Mouse (Mus musculus): ENCODE results near the gene Olfr691.

Gene Olfr691

DNA sequence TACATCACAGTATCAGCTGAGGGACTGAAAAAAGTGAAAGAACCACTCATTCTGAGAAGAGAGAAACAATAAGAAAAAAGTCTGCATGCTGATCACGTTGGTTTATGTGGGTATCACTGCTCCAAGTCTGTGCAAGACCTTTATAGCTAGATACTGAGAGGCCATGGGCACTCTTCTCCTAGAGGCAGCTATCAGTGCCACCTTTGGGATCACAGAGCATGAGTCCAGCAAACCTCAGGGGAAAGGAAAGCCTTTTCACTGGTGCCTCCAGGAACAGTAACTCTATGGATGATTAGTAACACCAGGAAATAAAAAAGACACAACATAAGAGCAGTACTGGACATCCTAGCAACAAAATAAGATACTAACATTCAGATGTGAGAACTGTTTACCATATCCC lies at the start of gene Olfr691:
Gene Olfr691, minus strand, starts transcription at position 101 of the 400 bp plus-strand sequence.
- TF ChIP-seq GATA4 (IDR thresholded peaks at IDR 0.05; ENCODE audit: insufficient replicate concordance, low read length), result no peak

DNA sequence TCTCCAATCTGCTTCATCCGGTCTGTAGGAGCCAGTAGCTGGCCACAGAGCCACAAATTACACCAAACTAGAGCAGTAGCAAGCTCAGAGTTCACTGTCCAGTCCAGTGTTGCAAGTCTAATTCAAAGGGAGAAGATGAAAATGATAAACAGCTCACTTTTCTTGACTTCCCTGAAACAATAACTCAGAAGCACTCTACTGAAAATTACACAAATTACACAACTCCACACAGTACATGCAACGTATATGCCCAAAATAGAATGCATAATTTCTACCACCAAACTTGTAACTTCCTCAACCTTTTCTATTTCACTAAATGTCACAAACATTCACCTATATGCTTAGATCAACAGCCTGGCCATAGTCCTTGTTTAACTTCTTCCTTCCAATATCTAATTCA lies 48.2 kb upstream of the Olfr691 start:
- no peak for TF ChIP-seq GATA4 (IDR thresholded peaks at IDR 0.05; ENCODE audit: insufficient replicate concordance, low read length)

DNA sequence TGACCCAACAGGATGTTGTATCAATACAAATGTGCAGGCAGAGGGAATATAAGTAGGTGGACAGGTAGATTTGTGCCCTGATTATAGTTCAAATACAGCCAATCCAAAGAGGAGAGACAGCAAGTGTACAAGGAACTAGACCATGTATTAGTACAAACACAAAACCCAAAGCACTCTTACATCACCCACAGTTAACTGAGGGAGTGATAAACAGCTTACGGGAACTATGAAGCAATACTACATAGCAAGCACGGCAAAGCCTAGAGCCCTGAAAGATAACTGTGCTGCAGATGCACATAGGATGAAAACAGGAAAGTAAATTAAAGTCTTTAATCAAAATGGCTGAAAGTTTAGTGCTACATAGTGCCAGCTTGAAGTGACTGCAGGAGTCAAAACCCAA lies 45.6 kb upstream of the Olfr691 start:
- no peak for TF ChIP-seq GATA4 (IDR thresholded peaks at IDR 0.05; ENCODE audit: insufficient replicate concordance, low read length)

DNA sequence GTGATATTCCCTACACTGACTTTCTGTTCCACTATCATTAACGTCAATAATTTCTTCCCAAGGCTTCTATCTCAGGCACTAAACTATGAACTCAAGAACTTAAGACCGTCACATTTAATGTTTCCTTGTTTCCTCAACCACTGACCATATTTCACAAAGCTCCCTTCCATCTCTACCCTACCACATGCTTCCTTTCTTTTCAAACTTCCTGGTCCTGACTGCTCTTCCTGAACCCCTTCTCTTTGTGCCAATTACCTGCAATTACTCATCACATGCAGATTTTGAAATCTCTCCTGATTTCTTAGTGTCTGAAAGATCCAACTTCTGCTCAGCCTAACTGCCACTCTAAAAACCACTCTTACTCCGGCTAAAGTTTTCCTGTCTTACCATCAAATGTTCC lies 38.3 kb upstream of the Olfr691 start:
- no peak for TF ChIP-seq GATA4 (IDR thresholded peaks at IDR 0.05; ENCODE audit: insufficient replicate concordance, low read length)

DNA sequence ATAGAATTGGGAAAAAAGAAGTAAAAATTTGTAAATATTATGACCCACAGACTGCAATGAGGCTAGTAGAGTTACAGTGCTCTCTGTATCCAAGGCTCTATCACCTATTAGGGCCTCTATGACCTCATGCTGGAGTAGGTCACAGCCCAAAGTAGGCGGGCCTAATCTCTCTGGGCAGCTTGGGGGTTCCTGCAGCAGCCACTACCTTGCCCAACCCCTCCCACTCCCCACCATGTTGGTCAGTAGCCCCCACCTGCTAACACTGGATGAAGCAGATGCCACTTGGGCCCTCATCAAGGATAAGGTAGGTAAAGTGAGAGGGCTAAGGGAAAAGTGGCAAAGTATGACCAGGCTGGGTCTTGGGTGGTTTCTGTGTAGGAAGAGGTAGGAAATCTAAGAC lies 32.8 kb upstream of the Olfr691 start, which contains the start of gene Gm5901:
Gene Gm5901, plus strand, starts transcription at position 173 of the 400 bp plus-strand sequence.
- TF ChIP-seq GATA4 (IDR thresholded peaks at IDR 0.05; ENCODE audit: insufficient replicate concordance, low read length), result no peak

DNA sequence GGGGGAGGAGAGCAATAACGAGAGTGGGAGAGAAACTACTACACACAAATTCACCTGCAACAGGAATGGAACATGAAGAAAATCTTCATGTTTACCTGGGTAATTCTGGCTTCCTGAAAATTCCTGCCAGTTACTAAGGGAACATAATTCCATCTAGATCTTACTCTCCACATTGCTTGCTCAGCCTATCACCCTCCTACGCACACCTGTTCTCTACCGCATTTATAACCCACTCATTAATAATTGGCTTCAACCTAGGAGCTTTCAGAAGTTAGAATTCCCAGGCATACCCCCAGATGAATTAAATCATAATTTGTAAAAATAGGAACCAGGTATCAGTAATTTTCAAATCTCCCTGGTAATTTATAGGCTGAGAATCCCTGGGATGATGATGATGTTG lies 31.9 kb upstream of the Olfr691 start:
- TF ChIP-seq GATA4 (IDR thresholded peaks at IDR 0.05; ENCODE audit: insufficient replicate concordance, low read length), result no peak

DNA sequence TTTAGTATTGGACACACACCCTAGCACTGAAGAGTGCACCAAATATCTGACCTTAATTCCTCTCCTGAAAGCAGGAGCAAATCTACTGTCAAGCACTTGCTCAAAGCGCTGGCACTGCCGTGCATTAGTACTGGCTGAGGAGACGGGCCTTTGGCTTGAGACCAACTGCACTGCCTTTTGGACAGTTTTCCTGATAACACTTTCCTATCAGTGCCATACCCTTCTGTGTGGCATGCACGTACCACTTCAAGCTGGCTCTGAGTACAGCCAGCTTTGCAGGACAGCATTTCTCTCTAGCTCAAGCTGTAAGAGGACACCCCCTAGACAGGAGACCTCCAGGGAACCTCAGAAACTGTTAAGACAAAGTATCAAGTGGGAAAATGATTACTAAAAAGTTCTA lies 31.4 kb upstream of the Olfr691 start:
- TF ChIP-seq GATA4 (IDR thresholded peaks at IDR 0.05; ENCODE audit: insufficient replicate concordance, low read length), result no peak

DNA sequence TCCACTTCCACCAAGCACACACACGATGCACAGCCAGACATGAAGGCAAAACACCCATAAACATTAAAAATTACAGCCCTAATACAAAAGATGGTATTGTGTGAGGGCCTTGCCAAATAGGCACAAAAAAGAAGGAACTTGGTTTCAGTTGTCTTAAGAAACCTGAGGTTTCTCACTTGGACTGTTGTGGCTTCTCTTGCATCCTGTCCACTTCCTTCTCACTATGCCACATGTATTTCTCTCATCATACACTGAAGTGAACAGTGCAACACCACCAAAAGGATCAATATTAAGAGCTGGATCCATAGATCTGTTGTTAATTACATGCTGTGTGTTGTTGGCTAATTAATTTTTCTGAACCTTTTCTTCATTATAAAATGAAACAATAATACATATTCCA lies 30.8 kb upstream of the Olfr691 start:
- TF ChIP-seq GATA4 (IDR thresholded peaks at IDR 0.05; ENCODE audit: insufficient replicate concordance, low read length), result no peak

DNA sequence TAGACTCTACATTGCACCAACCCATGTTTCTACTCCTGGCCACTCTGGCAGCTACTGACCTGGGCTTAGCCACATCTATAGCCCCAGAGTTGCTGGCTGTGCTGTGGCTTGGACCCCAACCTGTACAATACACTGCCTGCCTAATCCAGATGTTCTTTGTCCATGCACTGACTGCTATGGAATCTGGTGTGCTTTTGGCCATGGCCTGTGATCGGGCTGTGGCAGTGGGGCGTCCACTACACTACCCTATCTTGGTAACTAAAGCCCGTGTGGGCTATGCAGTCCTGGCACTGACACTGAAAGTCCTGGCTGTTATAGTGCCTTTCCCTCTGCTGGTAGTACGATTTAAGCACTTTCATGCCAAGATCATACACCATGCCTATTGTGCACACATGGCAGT lies 26.5 kb upstream of the Olfr691 start:
- TF ChIP-seq GATA4 (IDR thresholded peaks at IDR 0.05; ENCODE audit: insufficient replicate concordance, low read length), result no peak

DNA sequence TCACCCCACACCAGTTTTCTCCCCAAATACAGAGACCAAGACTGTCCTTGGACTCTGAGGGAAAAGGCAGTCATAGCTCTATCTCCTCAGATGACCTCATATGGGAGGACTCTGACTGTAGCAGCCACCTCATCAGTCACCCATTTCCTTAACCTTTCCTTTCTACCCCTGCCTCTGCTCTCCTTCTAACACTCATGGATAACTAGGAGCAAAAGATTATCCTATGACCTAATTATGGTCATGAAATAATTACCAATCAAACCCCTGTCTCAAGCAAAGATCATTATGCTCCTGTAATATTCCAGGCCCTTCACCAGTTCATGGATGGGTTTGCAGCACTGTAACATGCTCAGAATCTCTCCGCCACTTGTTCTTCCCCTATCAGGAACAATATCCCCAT lies 25.9 kb upstream of the Olfr691 start, which contains the start of gene Olfr692:
Gene Olfr692, plus strand, starts transcription at position 301 of the 400 bp plus-strand sequence.
- no peak for TF ChIP-seq GATA4 (IDR thresholded peaks at IDR 0.05; ENCODE audit: insufficient replicate concordance, low read length)

DNA sequence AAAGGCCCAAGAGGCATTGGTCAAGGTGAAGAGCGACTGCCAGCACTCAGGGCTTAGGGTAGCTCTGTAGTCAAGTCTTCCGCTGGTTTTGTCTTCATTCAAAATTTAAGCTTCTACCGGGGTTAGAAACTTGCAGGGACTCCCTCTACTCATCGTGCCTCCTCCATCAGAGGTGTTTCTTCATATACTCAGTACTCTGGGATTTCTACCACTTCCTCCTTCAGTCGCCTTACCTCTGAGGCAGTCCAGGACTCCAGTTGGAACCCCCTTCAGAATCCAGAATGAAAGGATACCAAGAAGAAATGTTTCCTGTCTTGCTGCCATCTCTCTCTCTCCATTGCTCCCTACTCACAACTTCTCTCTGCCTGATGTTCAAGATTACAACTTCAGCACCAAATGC lies 25.2 kb upstream of the Olfr691 start:
- no peak for TF ChIP-seq GATA4 (IDR thresholded peaks at IDR 0.05; ENCODE audit: insufficient replicate concordance, low read length)

DNA sequence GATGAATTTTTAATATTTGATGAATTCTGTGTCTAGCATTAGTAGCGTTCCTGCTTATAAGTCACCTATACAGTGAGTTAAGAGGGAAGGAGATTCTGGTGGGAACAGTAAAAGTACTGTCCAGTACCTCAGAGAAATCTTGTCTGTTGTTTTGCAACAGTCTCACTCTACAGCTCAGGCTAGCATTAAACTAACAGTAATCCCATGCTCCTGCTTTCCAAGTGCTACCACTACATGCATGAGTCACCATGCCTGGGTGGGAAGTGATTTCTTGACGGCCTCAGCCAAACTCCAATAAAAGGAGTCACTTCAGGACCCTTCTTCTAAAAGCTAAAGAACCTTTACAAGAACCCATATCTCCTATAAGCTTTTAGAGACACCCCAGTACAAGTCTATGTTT lies 19.6 kb upstream of the Olfr691 start:
- no peak for TF ChIP-seq GATA4 (IDR thresholded peaks at IDR 0.05; ENCODE audit: insufficient replicate concordance, low read length)

DNA sequence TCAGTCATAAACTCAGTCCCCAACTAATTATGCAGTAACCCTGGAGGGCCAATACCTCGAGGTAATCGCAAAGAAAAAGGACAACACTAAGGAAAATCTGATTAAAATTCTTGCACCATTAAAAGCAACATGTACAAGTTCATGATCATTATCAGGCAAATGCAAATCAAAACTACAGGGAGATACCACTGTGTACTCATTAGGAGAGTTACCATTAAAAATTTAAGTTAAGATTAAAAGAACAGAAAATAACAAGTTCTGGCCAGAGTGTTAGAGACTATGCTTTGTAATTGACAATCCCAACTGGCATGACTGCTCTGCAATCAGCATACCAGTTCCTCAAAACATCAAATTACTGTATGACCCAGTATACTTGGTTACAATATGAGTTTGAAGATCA lies 682 bp upstream of the Olfr691 start:
- no peak for TF ChIP-seq GATA4 (IDR thresholded peaks at IDR 0.05; ENCODE audit: insufficient replicate concordance, low read length)

DNA sequence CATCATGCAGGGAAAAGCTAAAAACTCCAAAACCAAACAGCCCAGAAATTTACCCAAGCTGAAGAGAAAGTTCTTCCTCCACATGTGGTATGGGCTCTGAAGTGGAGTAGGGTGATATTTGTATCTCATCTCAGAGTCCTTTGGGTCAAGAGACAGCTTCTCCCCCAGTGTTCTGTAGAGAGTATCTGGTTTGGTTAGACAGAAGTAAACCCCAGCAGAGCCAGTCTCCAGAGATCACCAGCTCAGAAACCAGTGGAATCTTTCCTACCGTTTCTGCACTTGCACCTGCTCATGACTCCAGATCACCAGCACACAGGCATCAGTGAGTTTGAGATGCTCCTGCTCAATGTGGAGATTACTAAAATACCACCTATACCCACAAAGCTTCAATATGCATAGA lies 8.1 kb downstream of the Olfr691 start, which contains the start of gene Olfr690:
Gene Olfr690, minus strand, starts transcription at position 101 of the 400 bp plus-strand sequence.
- no peak for TF ChIP-seq GATA4 (IDR thresholded peaks at IDR 0.05; ENCODE audit: insufficient replicate concordance, low read length)

DNA sequence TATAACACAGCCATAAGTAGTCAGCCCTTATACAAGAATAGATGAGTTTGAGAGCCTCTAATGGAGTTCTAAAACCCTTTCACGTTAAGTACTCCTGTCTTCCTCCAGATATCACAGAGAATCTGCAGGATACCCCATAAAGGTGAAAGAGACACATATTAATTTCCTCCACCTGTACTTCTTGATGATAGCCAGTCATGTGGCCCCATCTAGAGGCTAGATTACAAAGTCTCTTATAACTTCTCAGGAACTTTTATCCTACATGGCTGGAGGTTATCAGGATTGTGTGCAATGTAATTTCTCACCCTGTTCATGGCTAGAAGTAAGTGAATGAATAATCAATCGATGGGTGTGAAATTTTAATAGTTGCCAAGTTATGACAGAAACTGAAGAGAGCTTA lies 16.8 kb downstream of the Olfr691 start:
- no peak for TF ChIP-seq GATA4 (IDR thresholded peaks at IDR 0.05; ENCODE audit: insufficient replicate concordance, low read length)

DNA sequence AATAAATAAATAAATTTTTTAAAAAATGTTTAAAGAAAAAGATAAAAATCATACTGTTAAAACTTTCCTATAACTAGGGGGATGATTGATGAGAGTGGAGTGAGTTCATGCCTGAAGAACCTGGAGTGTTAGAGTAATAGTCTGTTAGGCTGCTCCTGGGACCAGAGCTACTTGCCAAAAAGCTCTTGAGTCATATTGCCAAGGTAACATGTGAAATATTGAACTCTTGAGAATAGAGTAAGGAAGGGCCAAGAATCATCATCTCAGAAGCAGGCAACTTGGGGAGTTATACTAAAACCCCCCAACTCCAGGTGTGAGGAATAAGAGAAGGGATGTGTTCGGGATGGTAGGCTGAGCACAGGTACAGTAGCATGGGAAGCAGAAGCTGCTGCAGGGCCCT lies 31.2 kb downstream of the Olfr691 start, which contains the start of gene Olfr689:
Gene Olfr689, plus strand, starts transcription at position 301 of the 400 bp plus-strand sequence.
- no peak for TF ChIP-seq GATA4 (IDR thresholded peaks at IDR 0.05; ENCODE audit: insufficient replicate concordance, low read length)

DNA sequence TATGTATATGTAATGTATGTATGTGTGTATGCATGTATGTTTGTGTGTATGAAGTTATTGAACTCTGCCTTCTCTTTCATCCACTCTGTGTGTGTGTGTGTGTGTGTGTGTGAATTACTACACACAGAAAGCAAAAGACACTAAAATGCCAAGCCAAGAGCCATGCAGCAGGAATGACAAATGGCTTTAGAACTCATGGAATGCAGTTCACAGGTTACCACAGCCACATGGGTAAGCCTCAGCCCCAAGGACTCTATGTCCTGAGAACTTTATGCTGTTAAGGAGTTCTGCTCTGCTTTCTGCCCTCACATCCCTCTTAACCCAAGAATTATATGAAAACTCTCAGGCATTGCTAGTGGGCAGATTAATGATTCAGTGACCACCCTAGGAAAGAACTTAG lies 52.0 kb downstream of the Olfr691 start:
- TF ChIP-seq GATA4 (IDR thresholded peaks at IDR 0.05; ENCODE audit: insufficient replicate concordance, low read length), result no peak
